Comparison of ENCODE assay signal across 8 mouse cellular contexts in the genomic region with DNA sequence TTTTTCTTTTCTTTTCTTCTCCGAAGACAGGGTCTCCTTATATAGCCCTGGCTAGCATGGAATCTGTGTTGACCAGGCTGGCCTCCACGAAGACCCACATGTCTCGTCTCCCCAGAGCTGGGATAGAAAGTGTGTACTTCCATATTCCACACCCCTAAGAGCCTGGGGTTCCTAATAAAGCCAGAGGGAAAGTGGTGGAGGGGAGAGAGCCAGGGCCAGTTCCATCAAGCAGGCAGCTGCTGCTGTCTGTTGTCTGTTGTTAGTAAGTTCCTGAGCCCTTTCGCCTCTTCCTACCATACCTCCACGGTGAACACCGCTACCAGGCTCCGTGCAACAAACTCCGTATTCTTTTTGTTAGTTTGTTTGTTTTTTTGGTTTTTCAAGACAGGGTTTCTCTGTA. TPM values are rescaled to one million over a fixed set of nuclear protein-coding genes. Genes with fewer than 3 reads are reported as not detected.
A peak's percentile ranks its signal among the peaks of the same experiment; 100 is the strongest.
DNase-seq lines count a peak whose midpoint lies in the region; ATAC-seq and TF ChIP-seq lines count a peak whose summit lies in the region.

No protein-coding gene starts in this region.

- 53% methylated on average over 8 of the region's 8 CpGs for WGBS in heart, embryonic 16.5 days
- WGBS in forebrain, embryonic 16.5 days, result 51% methylated on average over 7 of the region's 8 CpGs
- WGBS in macrophage (ENCODE audit: missing documents), result 60% methylated on average over 6 of the region's 8 CpGs

- TF ChIP-seq CTCF in E14TG2a.4 (conservative IDR thresholded peaks at IDR 0.05; ENCODE audit: low read length), result no peak

- peak overlapping the region; percentile 96 for H3K4me2 ChIP-seq in heart, embryonic 16.5 days (ENCODE audit: low read depth, low read length)
- peak overlapping the region; percentile 71 for H3K4me2 ChIP-seq in forebrain, embryonic 16.5 days (ENCODE audit: low read length)

- peak overlapping the region; percentile 58; the same call in 1 of the 2 replicates for H3K27ac ChIP-seq in heart, embryonic 16.5 days (ENCODE audit: low read length)
- no peak overlapping the region for H3K27ac ChIP-seq in forebrain, embryonic 16.5 days (ENCODE audit: low read length)
- peak overlapping the region; percentile 82 for H3K27ac ChIP-seq in macrophage

- peak overlapping the region; percentile 2 for H3K9ac ChIP-seq in heart, embryonic 16.5 days (ENCODE audit: low read length)
- no peak overlapping the region for H3K9ac ChIP-seq in forebrain, embryonic 16.5 days (replicated peaks; ENCODE audit: low read depth, low read length)

- peaks cover 8% of the 10 kb centered on the region; the same call in 1 of the 2 replicates for H3K36me3 ChIP-seq in heart, embryonic 16.5 days (ENCODE audit: control insufficient read depth, insufficient read depth)
- H3K36me3 ChIP-seq in E14TG2a.4 (ENCODE audit: insufficient read depth, low read length) (peaks cover 10% of the 10 kb centered on the region), macrophage (ENCODE audit: inconsistent target) (peaks cover 13% of the 10 kb centered on the region; the same call in 1 of the 2 replicates)
- no peaks in the 10 kb centered on the region for H3K36me3 ChIP-seq in forebrain, embryonic 16.5 days (ENCODE audit: control insufficient read depth, insufficient read depth)

- peaks cover 34% of the 10 kb centered on the region for H3K4me1 ChIP-seq in heart, embryonic 16.5 days (ENCODE audit: control insufficient read depth, insufficient read depth, low read length)
- peaks cover 64% of the 10 kb centered on the region for H3K4me1 ChIP-seq in E14TG2a.4 (replicated peaks; ENCODE audit: low read depth, low read length)
- H3K4me1 ChIP-seq in forebrain, embryonic 16.5 days (replicated peaks; ENCODE audit: control insufficient read depth, insufficient read depth, low read length), result peaks cover 25% of the 10 kb centered on the region

- ATAC-seq in heart, embryonic 16.5 days (replicated peaks; ENCODE audit: extremely low read depth, insufficient read depth, low FRiP score), result no peak
- no peak for ATAC-seq in forebrain, embryonic 16.5 days

- H3K27me3 ChIP-seq in heart, embryonic 16.5 days (ENCODE audit: control insufficient read depth, insufficient read depth, low read length), result no peaks in the 10 kb centered on the region
- peaks cover 19% of the 10 kb centered on the region for H3K27me3 ChIP-seq in E14TG2a.4 (ENCODE audit: insufficient read depth, low read length)
- H3K27me3 ChIP-seq in forebrain, embryonic 16.5 days (replicated peaks; ENCODE audit: control insufficient read depth, insufficient read depth, low read length), result no peaks in the 10 kb centered on the region

- H3K9me3 ChIP-seq in heart, embryonic 16.5 days (replicated peaks; ENCODE audit: control insufficient read depth, low read length), result no peaks in the 10 kb centered on the region
- H3K9me3 ChIP-seq in E14TG2a.4 (ENCODE audit: low read length), result no peaks in the 10 kb centered on the region
- H3K9me3 ChIP-seq in forebrain, embryonic 16.5 days (ENCODE audit: control insufficient read depth, low read length), result no peaks in the 10 kb centered on the region

- no peak for DNase-seq in heart, adult 18-20 months
- no peak for DNase-seq in right cerebral cortex, postnatal 36 days (ENCODE audit: low spot score in 2 of 2)
- no peak for DNase-seq in frontal cortex, postnatal 36 days (ENCODE audit: low spot score in 2 of 2)
- DNase-seq in layer of hippocampus, adult 9-10 months (ENCODE audit: low spot score), result no peak

- H3K4me3 ChIP-seq in heart, embryonic 16.5 days (ENCODE audit: low read length), result peak overlapping the region; percentile 46
- H3K4me3 ChIP-seq in E14TG2a.4 (replicated peaks; ENCODE audit: low read length) (0 out of 2 replicates have a peak overlapping the region, but pooled peaks have one; percentile 17), macrophage (ENCODE audit: inconsistent target) (peak overlapping the region; percentile 8; the same call in 1 of the 2 replicates)
- H3K4me3 ChIP-seq in forebrain, embryonic 16.5 days (replicated peaks; ENCODE audit: low read length), result no peak overlapping the region

- peaks cover 20% of the 10 kb centered on the region for H3K79me2 ChIP-seq in macrophage (ENCODE audit: inconsistent target)

RNA-seq across cellular contexts. Expression of a gene that starts 2.0 kb away (rescaled TPM):
- 718 and 722 TPM in 2 replicates for polyA plus RNA-seq in heart, embryonic 16.5 days (2015; fragmentation: Nextera tagmentation; extraction: Ambion mirVana)
- 100 to 1,000 TPM; 185 to 222 TPM for total RNA-seq in heart, adult 18-20 months (2021)
- 51.9 and 95.5 TPM in 2 replicates for polyA plus RNA-seq in forebrain, embryonic 16.5 days (2015; fragmentation: Nextera tagmentation; extraction: Ambion mirVana)
- total RNA-seq in macrophage (2018; cell fraction: chromatin; rRNA removed), result 100 to 1,000 TPM in 1 of 26 experiments, 10 to 100 TPM in 25; 10.4 to 333 (median 30.0) TPM
- 1,000 to 10,000 TPM in 18 of 26 experiments, 100 to 1,000 TPM in 8; 732 to 2,113 (median 1,238) TPM for total RNA-seq in macrophage (2018; cell fraction: cytosol; rRNA removed)
- total RNA-seq in macrophage (2018; cell fraction: nucleus; rRNA removed), result 100 to 1,000 TPM in 25 of 26 experiments, 10 to 100 TPM in 1; 69.0 to 290 (median 144) TPM
- polyA plus RNA-seq in macrophage (2018), result 1,502 to 3,219 TPM (median 3,114 TPM) in 3 replicates

RNA-seq across cellular contexts. Expression of a gene that starts 6.2 kb away (rescaled TPM):
- 28.3 and 33.7 TPM in 2 replicates for polyA plus RNA-seq in heart, embryonic 16.5 days (2015; fragmentation: Nextera tagmentation; extraction: Ambion mirVana)
- 10 to 100 TPM; 15.7 to 19.1 TPM for total RNA-seq in heart, adult 18-20 months (2021)
- polyA plus RNA-seq in forebrain, embryonic 16.5 days (2015; fragmentation: Nextera tagmentation; extraction: Ambion mirVana), result 60.4 and 64.2 TPM in 2 replicates
- 10 to 100 TPM in 9 of 26 experiments, 1 to 10 TPM in 17; 1.1 to 14.9 (median 7.5) TPM for total RNA-seq in macrophage (2018; cell fraction: chromatin; rRNA removed)
- total RNA-seq in macrophage (2018; cell fraction: cytosol; rRNA removed), result 10 to 100 TPM; 16.7 to 32.0 (median 25.4) TPM
- 10 to 100 TPM in 8 of 26 experiments, 1 to 10 TPM in 18; 2.9 to 19.2 (median 8.1) TPM for total RNA-seq in macrophage (2018; cell fraction: nucleus; rRNA removed)
- polyA plus RNA-seq in macrophage (2018), result 18.3 to 26.2 TPM (median 18.5 TPM) in 3 replicates

RNA-seq across cellular contexts. Expression of a gene that starts 14.8 kb away (rescaled TPM):
- 16.9 and 18.3 TPM in 2 replicates for polyA plus RNA-seq in heart, embryonic 16.5 days (2015; fragmentation: Nextera tagmentation; extraction: Ambion mirVana)
- under 1 TPM; 0.62 to 0.64 TPM for total RNA-seq in heart, adult 18-20 months (2021)
- polyA plus RNA-seq in forebrain, embryonic 16.5 days (2015; fragmentation: Nextera tagmentation; extraction: Ambion mirVana), result 96.4 and 102 TPM in 2 replicates
- 1 to 10 TPM in 23 of 26 experiments, under 1 TPM in 1, not detected in 2; 0.66 to 5.7 (median 3.7) TPM for total RNA-seq in macrophage (2018; cell fraction: chromatin; rRNA removed)
- total RNA-seq in macrophage (2018; cell fraction: cytosol; rRNA removed), result under 1 TPM; 0.05 to 0.84 (median 0.33) TPM
- 10 to 100 TPM in 1 of 26 experiments, 1 to 10 TPM in 24, under 1 TPM in 1; 0.82 to 11.1 (median 4.4) TPM for total RNA-seq in macrophage (2018; cell fraction: nucleus; rRNA removed)
- 0.13 to 1.2 TPM (median 0.70 TPM) in 3 replicates for polyA plus RNA-seq in macrophage (2018)

RNA-seq across cellular contexts. Expression of a gene that starts 19.0 kb away (rescaled TPM):
- 47.9 and 53.7 TPM in 2 replicates for polyA plus RNA-seq in heart, embryonic 16.5 days (2015; fragmentation: Nextera tagmentation; extraction: Ambion mirVana)
- 10 to 100 TPM; 25.5 to 30.2 TPM for total RNA-seq in heart, adult 18-20 months (2021)
- 42.7 and 49.7 TPM in 2 replicates for polyA plus RNA-seq in forebrain, embryonic 16.5 days (2015; fragmentation: Nextera tagmentation; extraction: Ambion mirVana)
- 100 to 1,000 TPM in 7 of 26 experiments, 10 to 100 TPM in 19; 21.6 to 213 (median 70.4) TPM for total RNA-seq in macrophage (2018; cell fraction: chromatin; rRNA removed)
- 10 to 100 TPM; 33.0 to 72.2 (median 47.8) TPM for total RNA-seq in macrophage (2018; cell fraction: cytosol; rRNA removed)
- 100 to 1,000 TPM in 2 of 26 experiments, 10 to 100 TPM in 24; 18.0 to 146 (median 56.8) TPM for total RNA-seq in macrophage (2018; cell fraction: nucleus; rRNA removed)
- polyA plus RNA-seq in macrophage (2018), result 27.0 to 38.5 TPM (median 29.5 TPM) in 3 replicates

RNA-seq across cellular contexts. Expression of a gene that starts 29.0 kb away (rescaled TPM):
- 19.8 and 20.0 TPM in 2 replicates for polyA plus RNA-seq in heart, embryonic 16.5 days (2015; fragmentation: Nextera tagmentation; extraction: Ambion mirVana)
- total RNA-seq in heart, adult 18-20 months (2021), result 1 to 10 TPM; 3.5 to 7.1 TPM
- polyA plus RNA-seq in forebrain, embryonic 16.5 days (2015; fragmentation: Nextera tagmentation; extraction: Ambion mirVana), result 4.9 and 6.0 TPM in 2 replicates
- total RNA-seq in macrophage (2018; cell fraction: chromatin; rRNA removed), result 100 to 1,000 TPM in 17 of 26 experiments, 10 to 100 TPM in 9; 18.8 to 471 (median 176) TPM
- total RNA-seq in macrophage (2018; cell fraction: cytosol; rRNA removed), result 100 to 1,000 TPM in 11 of 26 experiments, 10 to 100 TPM in 15; 31.5 to 168 (median 84.8) TPM
- 100 to 1,000 TPM in 14 of 26 experiments, 10 to 100 TPM in 12; 22.3 to 199 (median 104) TPM for total RNA-seq in macrophage (2018; cell fraction: nucleus; rRNA removed)
- 67.4 to 90.3 TPM (median 70.9 TPM) in 3 replicates for polyA plus RNA-seq in macrophage (2018)
